Mouse (Mus musculus): ENCODE measurements around the gene Kcnj8.

GRCm38 (mm10) chr6:142543648-142544047, 27.8 kb downstream of the Kcnj8 start:
- TF ChIP-seq POLR2A (IDR thresholded peaks at IDR 0.05; ENCODE audit: extremely low read depth, insufficient read depth, low read length) (no peak), CTCF (IDR thresholded peaks at IDR 0.05; ENCODE audit: extremely low read depth, insufficient read depth, low read length) (no peak)

Measured in cortical plate, adult 2 months (tissue).